In genomic region chr12:113013021-113013491, GRCm38 (mm10) we compare ENCODE assay signal across 8 mouse cellular contexts. TPM values are rescaled to one million over a fixed set of nuclear protein-coding genes. Genes with fewer than 3 reads are reported as not detected.
DNase-seq lines count a peak whose midpoint lies in the region; ATAC-seq lines count a peak whose summit lies in the region.

No protein-coding gene starts in this region.

- ATAC-seq in forebrain, embryonic 14.5 days = no peak
- ATAC-seq in hindbrain, embryonic 12.5 days (ENCODE audit: low FRiP score) = no peak
- ATAC-seq in limb, embryonic 12.5 days (ENCODE audit: insufficient number of reproducible peaks, insufficient read depth, low FRiP score, low TSS enrichment, low read depth) = no peak
- no peak for ATAC-seq in neural tube, embryonic 13.5 days (ENCODE audit: low read depth)

- WGBS in forebrain, embryonic 14.5 days = 53% methylated on average over 3 of the region's 3 CpGs
- WGBS in hindbrain, embryonic 12.5 days = 54% methylated on average over 3 of the region's 3 CpGs
- WGBS in limb, embryonic 12.5 days = 49% methylated on average over 3 of the region's 3 CpGs
- WGBS in neural tube, embryonic 13.5 days = 42% methylated on average over 3 of the region's 3 CpGs

- H3K9ac ChIP-seq in forebrain, embryonic 14.5 days (ENCODE audit: low read length) = peak overlapping the region; percentile 84
- H3K9ac ChIP-seq in hindbrain, embryonic 12.5 days = peak overlapping the region; percentile 82
- peak overlapping the region; percentile 70; the same call in 1 of the 2 replicates for H3K9ac ChIP-seq in limb, embryonic 12.5 days (replicated peaks)
- H3K9ac ChIP-seq in neural tube, embryonic 13.5 days = peak overlapping the region; percentile 88

- no peaks in the 10 kb centered on the region for H3K27me3 ChIP-seq in forebrain, embryonic 14.5 days (replicated peaks; ENCODE audit: control insufficient read depth, insufficient read depth, low read length)
- no peaks in the 10 kb centered on the region for H3K27me3 ChIP-seq in hindbrain, embryonic 12.5 days
- H3K27me3 ChIP-seq in limb, embryonic 12.5 days = no peaks in the 10 kb centered on the region
- H3K27me3 ChIP-seq in neural tube, embryonic 13.5 days = no peaks in the 10 kb centered on the region

- peak overlapping the region; percentile 89; the same call in 1 of the 2 replicates for H3K27ac ChIP-seq in forebrain, embryonic 14.5 days (ENCODE audit: low read depth, low read length)
- peak overlapping the region; percentile 95 for H3K27ac ChIP-seq in hindbrain, embryonic 12.5 days
- peak overlapping the region; percentile 87 for H3K27ac ChIP-seq in limb, embryonic 12.5 days
- peak overlapping the region; percentile 96 for H3K27ac ChIP-seq in neural tube, embryonic 13.5 days (replicated peaks)

- H3K36me3 ChIP-seq in forebrain, embryonic 14.5 days (ENCODE audit: control insufficient read depth, insufficient read depth, low read length) = no peaks in the 10 kb centered on the region
- no peaks in the 10 kb centered on the region for H3K36me3 ChIP-seq in hindbrain, embryonic 12.5 days
- H3K36me3 ChIP-seq in limb, embryonic 12.5 days = no peaks in the 10 kb centered on the region
- H3K36me3 ChIP-seq in neural tube, embryonic 13.5 days = no peaks in the 10 kb centered on the region

- peak overlapping the region; percentile 63; the same call in 1 of the 2 replicates for H3K4me2 ChIP-seq in forebrain, embryonic 14.5 days (ENCODE audit: low read length)
- peak overlapping the region; percentile 66 for H3K4me2 ChIP-seq in hindbrain, embryonic 12.5 days (replicated peaks)
- peak overlapping the region; percentile 63 for H3K4me2 ChIP-seq in limb, embryonic 12.5 days
- peak overlapping the region; percentile 61 for H3K4me2 ChIP-seq in neural tube, embryonic 13.5 days

- no peak overlapping the region for H3K4me3 ChIP-seq in forebrain, embryonic 14.5 days (ENCODE audit: low read depth, low read length)
- peak overlapping the region; percentile 96; the same call in 1 of the 2 replicates for H3K4me3 ChIP-seq in hindbrain, embryonic 12.5 days
- no peak overlapping the region for H3K4me3 ChIP-seq in limb, embryonic 12.5 days (replicated peaks)
- H3K4me3 ChIP-seq in neural tube, embryonic 13.5 days = peak overlapping the region; percentile 91; the same call in 1 of the 2 replicates

- peak; percentile 71 for DNase-seq in right cerebral cortex, adult 18-20 months
- DNase-seq in right cerebral cortex, postnatal 14 days = no peak
- no peak for DNase-seq in forebrain, embryonic 14.5 days (ENCODE audit: low spot score)
- no peak for DNase-seq in urinary bladder, postnatal 10 days (ENCODE audit: low spot score)
- DNase-seq in spleen, adult 18-20 months = no peak

- H3K9me3 ChIP-seq in forebrain, embryonic 14.5 days (replicated peaks; ENCODE audit: control insufficient read depth, low read length) = no peaks in the 10 kb centered on the region
- H3K9me3 ChIP-seq in hindbrain, embryonic 12.5 days (replicated peaks) = no peaks in the 10 kb centered on the region
- H3K9me3 ChIP-seq in limb, embryonic 12.5 days = no peaks in the 10 kb centered on the region
- H3K9me3 ChIP-seq in neural tube, embryonic 13.5 days = no peaks in the 10 kb centered on the region

- H3K4me1 ChIP-seq in forebrain, embryonic 14.5 days (ENCODE audit: control insufficient read depth, insufficient read depth, low read length) = peaks cover 18% of the 10 kb centered on the region
- H3K4me1 ChIP-seq in hindbrain, embryonic 12.5 days = peaks cover 40% of the 10 kb centered on the region
- peaks cover 37% of the 10 kb centered on the region for H3K4me1 ChIP-seq in limb, embryonic 12.5 days (replicated peaks)
- H3K4me1 ChIP-seq in neural tube, embryonic 13.5 days (replicated peaks) = peaks cover 47% of the 10 kb centered on the region

RNA-seq across cellular contexts. Expression of gene Pacs2, which starts 1.3 kb away (rescaled TPM):
- polyA plus RNA-seq in forebrain, embryonic 14.5 days (2014; fragmentation: Nextera tagmentation; extraction: Ambion mirVana) = 16.1 and 21.6 TPM in 2 replicates
- polyA plus RNA-seq in hindbrain, embryonic 12.5 days (2016; fragmentation: Nextera tagmentation; extraction: Ambion mirVana) = 29.2 and 29.4 TPM in 2 replicates
- 15.8 and 17.9 TPM in 2 replicates for polyA plus RNA-seq in limb, embryonic 12.5 days (2016; fragmentation: Nextera tagmentation; extraction: Ambion mirVana)
- 26.1 and 27.8 TPM in 2 replicates for polyA plus RNA-seq in neural tube, embryonic 13.5 days (2015; fragmentation: Nextera tagmentation; extraction: Ambion mirVana)

RNA-seq across cellular contexts. Expression of gene Brf1, which starts 12.6 kb away (rescaled TPM):
- 43.0 and 51.0 TPM in 2 replicates for polyA plus RNA-seq in forebrain, embryonic 14.5 days (2014; fragmentation: Nextera tagmentation; extraction: Ambion mirVana)
- 72.4 and 75.5 TPM in 2 replicates for polyA plus RNA-seq in hindbrain, embryonic 12.5 days (2016; fragmentation: Nextera tagmentation; extraction: Ambion mirVana)
- polyA plus RNA-seq in limb, embryonic 12.5 days (2016; fragmentation: Nextera tagmentation; extraction: Ambion mirVana) = 76.0 and 83.0 TPM in 2 replicates
- 55.8 and 55.9 TPM in 2 replicates for polyA plus RNA-seq in neural tube, embryonic 13.5 days (2015; fragmentation: Nextera tagmentation; extraction: Ambion mirVana)

RNA-seq across cellular contexts. Expression of gene Btbd6, which starts 36.8 kb away (rescaled TPM):
- polyA plus RNA-seq in forebrain, embryonic 14.5 days (2014; fragmentation: Nextera tagmentation; extraction: Ambion mirVana) = 35.0 and 37.5 TPM in 2 replicates
- 34.5 and 34.8 TPM in 2 replicates for polyA plus RNA-seq in hindbrain, embryonic 12.5 days (2016; fragmentation: Nextera tagmentation; extraction: Ambion mirVana)
- 25.7 and 29.1 TPM in 2 replicates for polyA plus RNA-seq in limb, embryonic 12.5 days (2016; fragmentation: Nextera tagmentation; extraction: Ambion mirVana)
- polyA plus RNA-seq in neural tube, embryonic 13.5 days (2015; fragmentation: Nextera tagmentation; extraction: Ambion mirVana) = 35.0 and 41.4 TPM in 2 replicates

Comparison
In these comparisons a context has a peak if more than half of its experiments do, and no peak if none do; other contexts are left out.
1. H3K4me3 ChIP-seq: peak in hindbrain, embryonic 12.5 days (single experiment) and neural tube, embryonic 13.5 days (single experiment); none in forebrain, embryonic 14.5 days (single experiment) and limb, embryonic 12.5 days (single experiment).
2. Peak in every context shown above with its lines, with median percentiles within 50 percentile points of each other: H3K27ac ChIP-seq, H3K4me2 ChIP-seq and H3K9ac ChIP-seq.